Mouse (Mus musculus) liver, embryonic 12.5 days (tissue): ENCODE results near the gene Arhgef7. TPM values are rescaled to one million over a fixed set of nuclear protein-coding genes. Genes with fewer than 3 reads are reported as not detected.

Experiments used
- ATAC-seq: fragments of 200-750 bp; cut with Nextera tagmentation; 2 replicates; pipeline ENCODE4 v1.8.0; 2017; ENCODE audit warnings: moderate number of reproducible peaks, mild to moderate bottlenecking, moderate library complexity
- H3K27ac ChIP-seq: fragments of 300-500 bp; sonication (generic); 2 replicates; pipeline ENCODE4 v1.5.1; 2016; ENCODE audit warnings: mild to moderate bottlenecking
- H3K27me3 ChIP-seq: fragments of 300-500 bp; sonication (generic); replicated peaks from 2 replicates; pipeline ENCODE4 v1.6.1; 2016; ENCODE audit warnings: mild to moderate bottlenecking, moderate library complexity
- H3K36me3 ChIP-seq: fragments of 300-500 bp; sonication (generic); 2 replicates; pipeline ENCODE4 v1.6.1; 2016; ENCODE audit warnings: mild to moderate bottlenecking, moderate library complexity
- H3K4me1 ChIP-seq: fragments of 300-500 bp; sonication (generic); 2 replicates; pipeline ENCODE4 v1.6.1; 2016
- H3K4me2 ChIP-seq: fragments of 300-500 bp; sonication (generic); 2 replicates; pipeline ENCODE4 v1.6.1; 2016; ENCODE audit warnings: mild to moderate bottlenecking, moderate library complexity
- H3K4me3 ChIP-seq: fragments of 300-500 bp; sonication (generic); 2 replicates; pipeline ENCODE4 v1.5.1; 2016; ENCODE audit warnings: mild to moderate bottlenecking, moderate library complexity
- H3K9ac ChIP-seq: fragments of 300-500 bp; sonication (generic); 2 replicates; pipeline ENCODE4 v1.6.1; 2016; ENCODE audit warnings: mild to moderate bottlenecking, moderate library complexity
- H3K9me3 ChIP-seq: fragments of 300-500 bp; sonication (generic); replicated peaks from 2 replicates; pipeline ENCODE4 v1.6.1; 2016; ENCODE audit warnings: mild to moderate bottlenecking, moderate library complexity
- WGBS: fragments of 180-500 bp; shearing (Covaris S2); methylation state at CpG from one replicate; pipeline ENCODE4 v1.1.7; 2016; ENCODE audit not compliant: insufficient replicate concordance; 5-methylcytosine and 5-hydroxymethylcytosine counted together
- polyA plus RNA-seq: library from polyadenylated mRNA; unstranded; fragments of >200 nt; fragmentation: Nextera tagmentation; extraction: Ambion mirVana; gene quantifications from 2 replicates; pipeline ENCODE4 v1.2.1, GENCODE M21; 2016

The Arhgef7 gene
- polyA plus RNA-seq, 1 experiment from 2014 or later, result 19.5 TPM

DNA sequence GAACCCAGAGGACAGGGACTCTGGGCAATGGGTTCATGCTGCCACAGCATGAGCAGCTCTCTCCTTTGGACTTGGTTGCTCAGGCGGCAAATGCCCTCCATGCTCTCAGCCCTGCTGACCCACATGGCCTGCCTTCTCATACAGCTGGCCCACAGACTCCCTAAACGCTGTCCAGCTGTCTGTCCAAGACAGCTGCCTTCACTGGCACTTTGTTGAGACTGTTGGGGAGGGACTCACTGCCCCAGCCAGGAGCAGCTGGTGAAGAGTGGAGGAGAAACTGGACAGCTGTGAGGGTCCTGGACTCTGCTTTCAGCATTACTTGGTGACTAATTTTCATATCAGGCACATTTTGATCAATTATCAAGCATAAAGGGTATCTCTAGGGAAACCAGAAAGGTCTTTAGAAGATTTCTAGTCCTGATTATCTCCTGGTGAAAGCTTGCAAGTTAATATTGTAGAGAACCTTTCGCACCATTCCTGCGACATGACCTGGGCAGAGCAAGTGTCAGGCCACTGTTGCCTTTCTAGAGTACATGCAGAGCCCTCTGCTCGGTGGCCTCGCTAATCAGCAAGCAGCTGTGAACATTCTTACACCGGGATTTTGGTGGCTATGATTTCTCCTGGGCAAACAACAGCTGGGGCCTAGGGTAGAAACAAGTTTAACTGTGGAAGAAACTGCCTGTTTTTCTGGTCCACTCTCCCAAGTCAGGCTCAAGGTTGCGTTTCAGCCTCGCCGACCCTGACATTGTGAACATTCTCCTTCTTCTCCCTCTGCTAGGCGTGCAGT is 25.8 kb downstream of the Arhgef7 start:
- Histone ChIP-seq H3K9ac (no peak overlapping the region), H3K9me3 (no peaks in the 10 kb centered on the region), H3K4me2 (no peak overlapping the region), H3K4me3 (no peak overlapping the region), H3K36me3 (no peaks in the 10 kb centered on the region), H3K4me1 (peaks cover 8% of the 10 kb centered on the region; the same call in 1 of the 2 replicates), H3K27ac (no peak overlapping the region), H3K27me3 (no peaks in the 10 kb centered on the region)
- no peak for ATAC-seq
- 64% methylated on average over 11 of the region's 11 CpGs for WGBS

DNA sequence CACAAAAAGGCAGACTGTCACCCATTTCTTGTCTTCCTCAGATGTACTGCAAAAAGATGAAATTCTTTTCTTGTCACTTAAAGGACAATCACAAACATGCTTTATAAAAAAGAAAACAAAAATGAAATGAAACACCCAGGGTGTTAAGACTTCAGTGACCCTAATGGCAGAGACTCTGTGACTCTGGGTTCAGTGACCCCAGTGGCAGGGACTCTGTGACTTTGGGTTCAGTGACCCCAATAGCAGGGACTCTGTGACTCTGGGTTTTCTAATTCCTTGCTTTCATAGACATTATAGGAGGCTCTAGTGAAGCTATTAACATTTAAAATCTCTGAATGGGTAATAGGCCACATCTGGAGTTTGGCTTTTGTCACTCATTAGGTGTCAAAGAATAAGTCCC is 27.2 kb downstream of the Arhgef7 start:
- peaks cover 20% of the 10 kb centered on the region for H3K4me1 ChIP-seq
- H3K36me3 ChIP-seq, result no peaks in the 10 kb centered on the region
- H3K4me2 ChIP-seq, result no peak overlapping the region
- no peak overlapping the region for H3K4me3 ChIP-seq
- no peaks in the 10 kb centered on the region for H3K27me3 ChIP-seq
- H3K9ac ChIP-seq, result no peak overlapping the region
- H3K9me3 ChIP-seq, result no peaks in the 10 kb centered on the region
- ATAC-seq, result no peak
- H3K27ac ChIP-seq, result no peak overlapping the region

DNA sequence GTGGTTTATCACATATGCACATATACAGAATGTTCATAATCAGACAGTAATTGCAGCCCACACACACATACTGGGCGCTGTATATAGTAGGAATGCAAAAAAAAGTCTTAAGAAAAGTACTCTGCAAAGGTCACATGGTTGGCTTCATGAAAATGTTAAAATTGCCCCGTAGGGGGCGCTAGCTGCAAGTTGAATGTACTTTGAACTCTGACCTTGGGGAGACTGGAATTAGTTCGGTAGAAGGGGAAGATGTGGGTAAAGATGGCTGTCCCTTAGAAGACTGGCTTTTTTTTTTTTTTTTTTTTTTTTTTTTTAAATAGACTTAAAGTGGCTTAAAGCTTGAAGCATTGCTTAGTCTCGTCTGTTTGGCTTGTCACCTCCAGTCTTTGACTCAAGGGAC is 28.4 kb downstream of the Arhgef7 start:
- 10% methylated on average over 5 of the region's 5 CpGs for whole genome bisulfite sequencing
- H3K4me2 ChIP-seq, result no peak overlapping the region
- no peaks in the 10 kb centered on the region for H3K36me3 ChIP-seq
- no peak overlapping the region for H3K9ac ChIP-seq
- no peak for ATAC-seq
- H3K4me3 ChIP-seq, result no peak overlapping the region
- no peaks in the 10 kb centered on the region for H3K9me3 ChIP-seq
- no peaks in the 10 kb centered on the region for H3K27me3 ChIP-seq
- H3K27ac ChIP-seq, result no peak overlapping the region
- H3K4me1 ChIP-seq, result peaks cover 22% of the 10 kb centered on the region

DNA sequence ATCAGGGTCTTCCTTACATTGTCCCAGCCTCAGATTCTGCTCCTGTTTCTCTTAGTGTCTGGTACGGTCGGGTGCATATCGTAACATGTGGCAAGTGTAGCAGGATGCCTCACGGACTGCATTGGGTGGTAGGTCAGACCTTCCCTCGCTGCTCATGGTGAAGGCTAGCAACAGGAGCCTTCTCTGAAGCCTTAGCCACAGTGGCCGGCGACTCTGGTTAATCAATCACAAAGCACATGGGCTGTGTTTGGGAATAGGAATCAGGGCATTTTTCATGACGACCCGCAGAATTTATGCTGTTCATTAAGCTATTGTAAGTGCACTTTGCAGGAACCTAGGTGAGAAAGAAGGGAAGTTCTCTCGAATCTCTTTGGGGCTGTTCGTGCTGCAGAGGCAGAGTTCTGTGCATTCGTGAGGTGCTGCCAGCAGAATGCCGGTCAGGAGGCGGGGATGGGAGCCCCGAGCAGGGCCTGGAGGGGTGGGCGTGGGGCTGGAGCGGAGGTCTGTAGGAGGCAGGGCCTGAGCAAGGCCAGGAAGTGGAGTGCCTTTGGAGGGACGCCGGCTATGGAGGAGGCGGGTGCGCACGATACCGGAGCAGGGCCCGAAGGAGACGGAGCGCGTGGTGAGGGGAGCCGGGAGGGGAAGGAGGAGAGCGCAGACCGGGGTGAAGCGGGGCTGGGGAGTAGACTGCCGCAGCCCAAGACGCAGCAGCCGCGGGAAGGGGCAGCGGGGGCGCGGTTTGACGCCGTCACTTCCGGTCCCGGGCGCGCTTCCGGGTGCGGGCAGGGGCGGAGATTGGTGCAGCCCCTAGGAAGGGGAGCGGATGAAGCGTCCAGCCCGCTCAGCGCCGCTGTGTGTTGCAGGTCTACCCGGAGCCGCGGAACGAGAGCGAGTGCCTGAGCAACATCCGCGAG is 30.3 kb downstream of the Arhgef7 start:
- peak overlapping the region; percentile 92 for H3K9ac ChIP-seq
- peak overlapping the region; percentile 91 for H3K4me3 ChIP-seq
- WGBS, result 3% methylated on average over 55 of the region's 59 CpGs
- ATAC-seq, result peak; percentile 90
- H3K27me3 ChIP-seq, result no peaks in the 10 kb centered on the region
- peaks cover 22% of the 10 kb centered on the region for H3K4me1 ChIP-seq
- H3K27ac ChIP-seq, result peak overlapping the region; percentile 70
- H3K4me2 ChIP-seq, result peak overlapping the region; percentile 90
- no peaks in the 10 kb centered on the region for H3K36me3 ChIP-seq
- H3K9me3 ChIP-seq, result no peaks in the 10 kb centered on the region

DNA sequence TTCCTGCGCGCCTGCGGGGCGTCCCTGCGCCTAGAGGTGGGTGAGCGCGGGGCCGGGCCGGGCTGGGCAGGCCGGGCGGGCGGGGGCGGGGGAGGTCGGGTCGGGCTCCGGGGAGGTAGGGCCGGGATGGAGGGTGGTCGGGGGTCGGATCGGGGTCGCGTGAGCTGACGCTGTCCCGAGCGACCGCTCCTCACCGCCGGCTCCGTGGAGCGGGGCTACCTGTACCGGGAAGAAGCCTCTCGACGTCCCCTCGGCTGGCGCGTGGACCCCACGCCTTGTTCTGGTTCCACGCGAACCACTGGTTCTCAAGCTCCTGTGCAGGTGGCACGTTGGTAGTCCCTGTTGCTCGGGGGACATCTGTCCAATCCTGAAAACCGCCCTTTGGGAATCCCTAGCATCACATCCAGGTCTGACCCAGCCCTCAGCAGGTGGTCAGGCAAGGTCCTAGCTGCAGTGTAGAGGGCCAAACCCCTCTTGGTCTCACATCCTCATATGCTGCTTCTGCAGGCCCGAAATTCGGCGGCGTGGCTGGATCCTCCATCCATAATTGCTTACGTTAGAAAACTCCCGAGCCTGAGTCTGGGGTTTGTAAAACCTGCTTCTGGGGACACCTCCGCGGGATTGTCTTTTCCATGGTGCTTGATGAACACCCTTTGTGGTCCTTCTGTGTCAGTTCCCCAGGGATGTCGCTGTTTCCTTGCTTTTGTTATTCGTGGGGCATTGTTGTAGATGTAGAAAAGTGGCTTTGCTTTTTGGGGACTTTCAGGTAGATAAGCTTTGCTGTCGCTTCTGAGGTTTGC is 31.2 kb downstream of the Arhgef7 start:
- ATAC-seq, result peak; percentile 30
- H3K27me3 ChIP-seq, result no peaks in the 10 kb centered on the region
- H3K4me1 ChIP-seq, result peaks cover 22% of the 10 kb centered on the region
- no peaks in the 10 kb centered on the region for H3K36me3 ChIP-seq
- peak overlapping the region; percentile 92 for H3K9ac ChIP-seq
- peak overlapping the region; percentile 91 for H3K4me3 ChIP-seq
- WGBS, result 1% methylated on average over 47 of the region's 53 CpGs
- H3K9me3 ChIP-seq, result no peaks in the 10 kb centered on the region
- H3K27ac ChIP-seq, result peak overlapping the region; percentile 70
- peak overlapping the region; percentile 90 for H3K4me2 ChIP-seq

DNA sequence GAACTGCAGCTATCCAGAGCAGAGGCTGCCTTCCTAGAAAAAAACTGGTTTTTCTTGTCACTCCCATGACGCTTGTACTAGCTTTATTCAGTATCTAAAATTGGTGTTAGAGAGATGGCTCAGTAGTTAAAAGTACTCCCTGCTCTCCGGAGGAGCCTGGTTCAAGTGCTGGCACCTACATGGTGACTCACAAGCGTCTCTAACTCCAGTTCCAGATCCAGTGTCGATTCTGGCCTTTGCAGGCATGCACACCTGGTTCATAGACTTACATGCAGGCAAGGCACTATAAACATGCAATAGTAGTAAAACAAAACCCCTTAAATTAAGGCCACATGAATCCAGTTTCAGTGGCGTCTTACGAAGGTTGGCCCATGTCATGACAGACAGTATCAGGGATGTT is 34.0 kb downstream of the Arhgef7 start:
- no peak for ATAC-seq
- WGBS, result 82% methylated on average over 6 of the region's 6 CpGs
- H3K4me3 ChIP-seq, result no peak overlapping the region
- H3K27me3 ChIP-seq, result no peaks in the 10 kb centered on the region
- no peak overlapping the region for H3K9ac ChIP-seq
- peaks cover 22% of the 10 kb centered on the region for H3K4me1 ChIP-seq
- H3K4me2 ChIP-seq, result no peak overlapping the region
- no peak overlapping the region for H3K27ac ChIP-seq
- peaks cover 6% of the 10 kb centered on the region; the same call in 1 of the 2 replicates for H3K36me3 ChIP-seq
- no peaks in the 10 kb centered on the region for H3K9me3 ChIP-seq

DNA sequence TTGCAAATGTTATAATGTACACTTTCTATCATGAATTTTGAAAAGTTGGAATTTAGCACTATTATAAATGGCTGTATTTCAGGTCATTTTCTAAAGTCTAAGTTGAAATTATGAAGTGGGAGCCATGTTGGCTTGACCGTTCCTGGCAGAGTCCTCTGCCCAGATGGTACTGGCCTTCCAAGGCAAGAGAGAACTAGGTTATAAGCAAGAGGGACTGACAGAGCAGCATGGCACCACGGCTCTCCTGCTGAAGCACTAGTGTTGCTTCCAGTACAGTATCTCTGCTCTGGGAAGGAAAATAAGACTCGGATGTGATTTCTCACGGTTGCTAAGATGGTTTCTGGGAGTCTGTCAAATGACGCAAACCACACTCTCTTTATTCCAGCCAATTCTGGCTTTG is 34.5 kb downstream of the Arhgef7 start:
- no peak overlapping the region for H3K4me2 ChIP-seq
- H3K9me3 ChIP-seq, result no peaks in the 10 kb centered on the region
- 82% methylated on average over 5 of the region's 5 CpGs for WGBS
- peaks cover 22% of the 10 kb centered on the region for H3K4me1 ChIP-seq
- H3K27me3 ChIP-seq, result no peaks in the 10 kb centered on the region
- no peak for ATAC-seq
- H3K36me3 ChIP-seq, result peaks cover 11% of the 10 kb centered on the region; the same call in 1 of the 2 replicates
- no peak overlapping the region for H3K9ac ChIP-seq
- no peak overlapping the region for H3K27ac ChIP-seq
- no peak overlapping the region for H3K4me3 ChIP-seq

DNA sequence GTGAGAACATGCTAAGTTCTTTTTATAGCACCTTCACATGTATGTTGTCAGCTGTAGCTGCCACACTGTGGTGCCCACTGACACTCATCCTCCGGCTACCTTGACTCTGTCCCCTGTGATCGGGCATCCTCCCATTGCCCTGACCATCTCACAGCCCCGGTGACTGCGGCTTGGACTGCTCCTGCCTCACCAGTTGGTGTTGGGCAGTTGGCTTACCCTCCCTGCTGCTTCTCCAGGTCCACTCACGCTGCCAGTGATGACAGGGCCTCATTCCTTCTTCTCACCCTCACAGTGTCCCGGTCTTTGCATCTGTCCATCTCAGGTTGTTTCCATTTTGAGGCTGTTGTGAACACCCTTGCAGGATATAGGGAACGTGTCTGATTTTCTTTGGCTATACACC is 35.3 kb downstream of the Arhgef7 start:
- Histone ChIP-seq H3K36me3 (peaks cover 15% of the 10 kb centered on the region; the same call in 1 of the 2 replicates), H3K9me3 (no peaks in the 10 kb centered on the region), H3K9ac (no peak overlapping the region), H3K4me3 (no peak overlapping the region), H3K27me3 (no peaks in the 10 kb centered on the region), H3K4me1 (peaks cover 16% of the 10 kb centered on the region), H3K27ac (no peak overlapping the region), H3K4me2 (no peak overlapping the region)
- WGBS, result 85% methylated on average over 7 of the region's 7 CpGs
- ATAC-seq, result no peak

DNA sequence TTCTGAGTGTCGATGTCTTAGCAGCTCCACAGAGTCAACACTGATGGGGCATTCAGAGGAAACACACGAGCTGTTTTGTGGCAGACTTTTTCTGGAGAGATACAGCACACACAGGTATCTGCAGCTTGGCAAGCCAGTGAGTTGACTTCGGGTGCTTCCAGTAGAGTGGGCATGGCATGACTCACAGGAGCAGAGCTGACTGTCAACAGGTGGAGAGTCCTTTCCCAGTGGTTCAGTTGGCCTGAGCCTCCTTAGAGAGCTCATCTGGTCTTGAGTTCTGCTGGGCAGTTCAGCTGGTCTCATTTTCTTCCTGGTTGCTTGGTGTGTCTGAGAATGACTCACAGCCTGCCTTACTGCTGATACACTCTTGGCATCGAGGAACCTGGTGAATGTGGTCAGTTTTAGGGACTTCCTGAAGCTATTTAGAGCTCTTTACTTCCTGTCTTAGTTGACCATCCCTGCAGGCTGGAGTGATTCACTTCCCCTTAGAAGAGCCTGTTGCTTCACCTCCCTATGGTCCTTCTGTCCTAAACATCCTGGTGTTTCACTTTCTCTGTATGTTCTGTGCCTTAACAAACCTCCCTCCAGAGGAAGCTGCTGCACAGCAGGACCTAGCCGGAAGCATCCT is 39.8 kb downstream of the Arhgef7 start:
- no peak for ATAC-seq

DNA sequence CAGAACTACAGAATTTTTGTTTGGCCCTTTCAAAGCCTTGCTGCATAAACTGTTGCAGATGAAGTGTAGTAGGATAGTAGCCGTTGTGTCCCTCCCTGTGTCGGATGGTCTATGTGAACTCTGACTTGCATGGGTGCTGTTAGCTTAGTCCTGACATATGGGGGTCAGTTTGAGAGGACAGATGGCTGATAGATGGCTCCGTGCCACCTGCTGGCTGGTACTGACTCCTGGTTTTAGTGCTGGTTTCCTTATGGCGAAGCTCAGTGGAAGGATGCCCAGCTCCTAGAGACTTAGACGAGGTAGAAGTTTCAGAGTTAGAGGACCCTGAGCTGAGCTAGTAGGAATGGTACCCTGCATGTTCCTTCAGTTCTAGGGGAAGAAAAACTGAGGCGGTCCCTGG is 42.5 kb downstream of the Arhgef7 start:
- H3K4me3 ChIP-seq, result no peak overlapping the region
- H3K9ac ChIP-seq, result no peak overlapping the region
- no peak overlapping the region for H3K4me2 ChIP-seq
- H3K36me3 ChIP-seq, result peaks cover 22% of the 10 kb centered on the region
- H3K27ac ChIP-seq, result no peak overlapping the region
- peaks cover 30% of the 10 kb centered on the region for H3K4me1 ChIP-seq
- WGBS, result 81% methylated on average over 6 of the region's 6 CpGs
- ATAC-seq, result no peak
- no peaks in the 10 kb centered on the region for H3K27me3 ChIP-seq
- H3K9me3 ChIP-seq, result no peaks in the 10 kb centered on the region

More for the DNA sequence above, 39.8 kb downstream of the Arhgef7 start:
- no peak overlapping the region for H3K4me3 ChIP-seq
- H3K4me2 ChIP-seq, result no peak overlapping the region
- H3K36me3 ChIP-seq, result peaks cover 23% of the 10 kb centered on the region
- H3K9ac ChIP-seq, result no peak overlapping the region
- no peaks in the 10 kb centered on the region for H3K27me3 ChIP-seq
- H3K9me3 ChIP-seq, result no peaks in the 10 kb centered on the region
- WGBS, result 53% methylated on average over 5 of the region's 5 CpGs
- no peak overlapping the region for H3K27ac ChIP-seq
- 0 out of 2 replicates have a peak, but pooled peaks cover 4% of the 10 kb centered on the region for H3K4me1 ChIP-seq

DNA sequence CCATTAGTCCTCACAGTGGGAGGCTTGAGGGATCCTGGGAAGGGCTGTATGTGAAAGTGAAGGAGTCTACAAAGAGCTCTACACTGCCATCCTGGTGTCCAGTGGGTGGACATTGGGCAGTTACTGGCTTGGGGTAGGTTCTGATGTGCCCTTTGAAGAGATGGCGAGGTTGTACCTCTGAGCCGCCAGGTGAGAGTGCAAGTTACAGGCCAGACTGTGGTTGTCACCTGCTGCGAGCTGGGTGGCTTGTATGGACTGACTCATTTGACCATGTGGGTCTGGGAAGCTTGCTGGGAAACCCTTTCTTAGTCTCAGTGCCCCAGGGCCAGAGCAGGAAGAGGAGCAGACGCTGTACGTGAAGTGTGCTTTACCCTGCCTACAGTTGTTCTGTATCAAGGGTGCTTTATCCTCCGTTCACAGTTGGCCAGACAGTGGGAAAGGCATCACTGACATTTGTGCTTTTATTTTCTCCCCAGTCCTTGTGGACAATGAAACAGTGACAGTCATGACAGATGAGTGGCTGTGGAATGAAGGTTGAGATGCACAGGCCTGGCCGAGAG is 43.1 kb downstream of the Arhgef7 start:
- Histone ChIP-seq H3K4me2 (no peak overlapping the region), H3K4me3 (no peak overlapping the region), H3K36me3 (peaks cover 17% of the 10 kb centered on the region), H3K9ac (no peak overlapping the region), H3K9me3 (no peaks in the 10 kb centered on the region), H3K27me3 (no peaks in the 10 kb centered on the region), H3K4me1 (peaks cover 36% of the 10 kb centered on the region), H3K27ac (no peak overlapping the region)
- 73% methylated on average over 7 of the region's 7 CpGs for WGBS
- ATAC-seq, result no peak
